Mouse (Mus musculus): ENCODE data around the gene Leng1. TPM values are rescaled to one million over a fixed set of nuclear protein-coding genes. Genes with fewer than 3 reads are reported as not detected.
A peak's percentile ranks its signal among the peaks of the same experiment; 100 is the strongest.
"Not testable (repeated sequence)": the region's sequence is repeated elsewhere in the genome, so short reads cannot be mapped to it uniquely, and the experiment has no call there.

The Leng1 gene
- polyA plus RNA-seq, 1 experiment from 2014 or later: 16.5 TPM

- H3K4me2 ChIP-seq (ENCODE audit: low read depth, low read length): peak overlapping the region; percentile 83
- H3K9ac ChIP-seq (replicated peaks; ENCODE audit: low read length): peak overlapping the region; percentile 70
- H3K9me3 ChIP-seq (replicated peaks; ENCODE audit: control insufficient read depth, low read length): no peaks in the 10 kb centered on the region
- WGBS: 62% methylated on average over 11 of the region's 11 CpGs
- no peaks in the 10 kb centered on the region for H3K27me3 ChIP-seq (ENCODE audit: control insufficient read depth, insufficient read depth, low read length)
- peaks cover 4% of the 10 kb centered on the region; the same call in 1 of the 2 replicates for H3K4me1 ChIP-seq (ENCODE audit: control insufficient read depth, insufficient read depth, low read length)
- peaks cover 4% of the 10 kb centered on the region; the same call in 1 of the 2 replicates for H3K36me3 ChIP-seq (replicated peaks; ENCODE audit: control insufficient read depth, insufficient read depth, low read depth, low read length)
- ATAC-seq (replicated peaks; ENCODE audit: insufficient number of reproducible peaks, low FRiP score, low TSS enrichment, low read depth) (no peak), DNase-seq (ENCODE audit: low spot score) (no peak)
- H3K4me3 ChIP-seq (ENCODE audit: low read depth, low read length): peak overlapping the region; percentile 62
- no peak overlapping the region; the same call in 1 of the 2 replicates for H3K27ac ChIP-seq (replicated peaks; ENCODE audit: low read depth, low read length)
Measured at GRCm38 (mm10) chr7:3706343-3706934, 40.8 kb upstream of the Leng1 start.

DNA sequence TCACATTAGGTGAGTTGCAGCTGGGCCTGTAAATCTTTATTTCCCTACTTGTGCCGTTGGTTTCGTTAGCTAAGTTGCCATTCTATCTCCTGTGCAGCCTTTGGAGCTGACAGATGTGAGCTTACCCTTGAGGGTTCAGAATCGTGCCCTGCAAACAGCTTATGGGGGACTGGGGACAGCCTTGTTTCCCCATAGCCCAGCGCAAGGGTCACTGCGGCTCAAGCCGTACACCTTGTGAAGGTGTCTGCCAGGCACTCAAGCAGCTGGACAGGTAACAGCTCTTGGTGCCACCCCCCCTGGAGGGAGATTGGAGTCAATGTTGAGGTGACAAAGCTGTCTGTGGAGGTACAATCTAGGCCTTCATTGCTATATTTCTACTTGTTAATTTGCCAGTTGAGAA, 40.3 kb upstream of the Leng1 start:
- WGBS: 34% methylated on average over 6 of the region's 6 CpGs

DNA sequence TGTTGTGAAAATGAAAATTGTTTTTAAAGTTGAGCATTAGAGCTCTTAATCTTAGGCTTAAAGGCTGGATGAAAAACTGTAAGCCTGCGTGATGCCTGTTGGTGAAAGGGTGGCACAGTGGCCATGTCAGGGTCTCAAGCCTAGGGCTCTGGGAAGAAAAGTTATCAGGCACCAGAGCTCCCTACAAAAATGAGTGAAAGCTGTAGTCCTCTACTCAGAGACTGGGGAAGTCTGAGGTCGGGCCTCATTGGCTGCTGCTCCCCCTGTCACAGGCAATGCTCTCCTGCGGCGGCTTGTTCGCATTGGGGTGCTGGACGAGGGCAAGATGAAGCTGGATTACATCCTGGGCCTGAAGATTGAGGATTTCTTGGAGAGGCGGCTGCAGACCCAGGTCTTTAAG, 39.8 kb upstream of the Leng1 start:
- not testable (repeated sequence) for H3K27me3 ChIP-seq (ENCODE audit: control insufficient read depth, insufficient read depth, low read length); H3K27ac ChIP-seq (replicated peaks; ENCODE audit: low read depth, low read length); H3K4me1 ChIP-seq (ENCODE audit: control insufficient read depth, insufficient read depth, low read length); H3K9me3 ChIP-seq (replicated peaks; ENCODE audit: control insufficient read depth, low read length); DNase-seq (ENCODE audit: low spot score); ATAC-seq (replicated peaks; ENCODE audit: insufficient number of reproducible peaks, low FRiP score, low TSS enrichment, low read depth); H3K36me3 ChIP-seq (replicated peaks; ENCODE audit: control insufficient read depth, insufficient read depth, low read depth, low read length)
- WGBS: 5% methylated on average over 6 of the region's 7 CpGs
- Histone ChIP-seq H3K4me3 (ENCODE audit: low read depth, low read length) (peak overlapping the region; percentile 62), H3K9ac (replicated peaks; ENCODE audit: low read length) (peak overlapping the region; percentile 70), H3K4me2 (ENCODE audit: low read depth, low read length) (peak overlapping the region; percentile 83)

More for the DNA sequence above, 40.3 kb upstream of the Leng1 start:
- Histone ChIP-seq H3K27ac (replicated peaks; ENCODE audit: low read depth, low read length) (peak overlapping the region; percentile 35; the same call in 1 of the 2 replicates), H3K9me3 (replicated peaks; ENCODE audit: control insufficient read depth, low read length) (no peaks in the 10 kb centered on the region), H3K4me1 (ENCODE audit: control insufficient read depth, insufficient read depth, low read length) (peaks cover 4% of the 10 kb centered on the region; the same call in 1 of the 2 replicates), H3K4me2 (ENCODE audit: low read depth, low read length) (peak overlapping the region; percentile 83), H3K9ac (replicated peaks; ENCODE audit: low read length) (peak overlapping the region; percentile 70), H3K36me3 (replicated peaks; ENCODE audit: control insufficient read depth, insufficient read depth, low read depth, low read length) (peaks cover 4% of the 10 kb centered on the region; the same call in 1 of the 2 replicates), H3K27me3 (ENCODE audit: control insufficient read depth, insufficient read depth, low read length) (no peaks in the 10 kb centered on the region), H3K4me3 (ENCODE audit: low read depth, low read length) (peak overlapping the region; percentile 62)
- no peak for ATAC-seq (replicated peaks; ENCODE audit: insufficient number of reproducible peaks, low FRiP score, low TSS enrichment, low read depth)
- no peak for DNase-seq (ENCODE audit: low spot score)

- peaks cover 4% of the 10 kb centered on the region for H3K36me3 ChIP-seq (replicated peaks; ENCODE audit: control insufficient read depth, insufficient read depth, low read depth, low read length)
- H3K4me2 ChIP-seq (ENCODE audit: low read depth, low read length): peak overlapping the region; percentile 83
- H3K27me3 ChIP-seq (ENCODE audit: control insufficient read depth, insufficient read depth, low read length): no peaks in the 10 kb centered on the region
- peak overlapping the region; percentile 70 for H3K9ac ChIP-seq (replicated peaks; ENCODE audit: low read length)
- ATAC-seq (replicated peaks; ENCODE audit: insufficient number of reproducible peaks, low FRiP score, low TSS enrichment, low read depth) (peak; percentile 31; the same call in 1 of the 2 replicates), DNase-seq (ENCODE audit: low spot score) (no peak)
- H3K4me1 ChIP-seq (ENCODE audit: control insufficient read depth, insufficient read depth, low read length): peaks cover 4% of the 10 kb centered on the region; the same call in 1 of the 2 replicates
- no peaks in the 10 kb centered on the region for H3K9me3 ChIP-seq (replicated peaks; ENCODE audit: control insufficient read depth, low read length)
- peak overlapping the region; percentile 53 for H3K27ac ChIP-seq (replicated peaks; ENCODE audit: low read depth, low read length)
- H3K4me3 ChIP-seq (ENCODE audit: low read depth, low read length): peak overlapping the region; percentile 62
- WGBS: 1% methylated on average over 20 of the region's 20 CpGs
Measured at GRCm38 (mm10) chr7:3704475-3704874, 38.8 kb upstream of the Leng1 start.

GRCm38 (mm10) chr7:3703879-3704441, 38.3 kb upstream of the Leng1 start, which contains the start of gene Rps9:
Rps9 (plus strand) TSS chr7:3703993.
- Histone ChIP-seq H3K27ac (replicated peaks; ENCODE audit: low read depth, low read length) (peak within 1 kb of the TSS; percentile 53), H3K9ac (replicated peaks; ENCODE audit: low read length) (peak within 1 kb of the TSS; percentile 70), H3K4me1 (ENCODE audit: control insufficient read depth, insufficient read depth, low read length) (peaks cover 4% of the 10 kb centered on the region; the same call in 1 of the 2 replicates), H3K4me3 (ENCODE audit: low read depth, low read length) (peak within 1 kb of the TSS; percentile 62), H3K4me2 (ENCODE audit: low read depth, low read length) (peak within 1 kb of the TSS; percentile 83), H3K27me3 (ENCODE audit: control insufficient read depth, insufficient read depth, low read length) (no peaks in the 10 kb centered on the region), H3K9me3 (replicated peaks; ENCODE audit: control insufficient read depth, low read length) (no peaks in the 10 kb centered on the region), H3K36me3 (replicated peaks; ENCODE audit: control insufficient read depth, insufficient read depth, low read depth, low read length) (peaks cover 4% of the 10 kb centered on the region)
- ATAC-seq (replicated peaks; ENCODE audit: insufficient number of reproducible peaks, low FRiP score, low TSS enrichment, low read depth) (peak; percentile 87), DNase-seq (ENCODE audit: low spot score) (peak; percentile 98)
- under 1% methylated on average over 42 of the region's 42 CpGs for WGBS

DNA sequence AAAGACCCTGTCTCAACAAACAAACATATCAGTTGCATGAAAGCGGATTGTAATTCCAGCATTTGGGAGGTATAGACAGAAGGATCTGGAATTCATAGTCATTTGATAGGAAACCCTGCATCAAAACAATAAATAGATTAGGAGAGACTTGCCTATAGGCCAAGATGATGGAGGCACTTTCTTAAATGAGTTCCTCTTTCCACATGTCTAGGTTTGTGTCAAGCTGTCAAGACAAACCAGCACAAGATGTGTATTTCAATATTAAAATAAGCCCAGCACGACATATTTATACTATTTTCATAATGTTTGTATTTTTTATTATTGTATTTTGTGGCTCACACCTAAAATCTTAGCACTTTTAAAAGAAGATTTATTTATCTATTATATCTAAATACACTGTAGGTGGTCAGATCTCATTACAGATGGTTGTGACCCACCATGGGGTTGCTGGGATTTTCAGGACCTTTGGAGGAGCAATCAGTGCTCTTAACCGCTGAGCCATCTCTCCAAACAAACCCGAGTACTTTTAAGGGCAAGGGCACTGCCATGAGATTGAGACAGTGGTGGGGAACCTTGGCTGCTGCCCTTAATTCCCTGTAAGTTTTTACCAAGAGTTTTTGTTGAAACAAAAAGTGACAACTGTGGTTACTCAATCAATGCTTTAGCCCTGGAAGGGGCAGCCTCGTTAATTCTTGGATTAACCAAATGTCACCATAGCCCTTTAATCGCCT, 37.7 kb upstream of the Leng1 start:
- no peaks in the 10 kb centered on the region for H3K9me3 ChIP-seq (replicated peaks; ENCODE audit: control insufficient read depth, low read length)
- peak overlapping the region; percentile 37 for H3K4me2 ChIP-seq (ENCODE audit: low read depth, low read length)
- peak overlapping the region; percentile 70 for H3K9ac ChIP-seq (replicated peaks; ENCODE audit: low read length)
- peak overlapping the region; percentile 62 for H3K4me3 ChIP-seq (ENCODE audit: low read depth, low read length)
- 19% methylated on average over 6 of the region's 6 CpGs for WGBS
- peaks cover 4% of the 10 kb centered on the region; the same call in 1 of the 2 replicates for H3K4me1 ChIP-seq (ENCODE audit: control insufficient read depth, insufficient read depth, low read length)
- DNase-seq (ENCODE audit: low spot score): no peak
- H3K27me3 ChIP-seq (ENCODE audit: control insufficient read depth, insufficient read depth, low read length): no peaks in the 10 kb centered on the region
- H3K27ac ChIP-seq (replicated peaks; ENCODE audit: low read depth, low read length): 0 out of 2 replicates have a peak overlapping the region, but pooled peaks have one; percentile 53
- ATAC-seq (replicated peaks; ENCODE audit: insufficient number of reproducible peaks, low FRiP score, low TSS enrichment, low read depth): peak; percentile 45
- peaks cover 4% of the 10 kb centered on the region for H3K36me3 ChIP-seq (replicated peaks; ENCODE audit: control insufficient read depth, insufficient read depth, low read depth, low read length)

DNA sequence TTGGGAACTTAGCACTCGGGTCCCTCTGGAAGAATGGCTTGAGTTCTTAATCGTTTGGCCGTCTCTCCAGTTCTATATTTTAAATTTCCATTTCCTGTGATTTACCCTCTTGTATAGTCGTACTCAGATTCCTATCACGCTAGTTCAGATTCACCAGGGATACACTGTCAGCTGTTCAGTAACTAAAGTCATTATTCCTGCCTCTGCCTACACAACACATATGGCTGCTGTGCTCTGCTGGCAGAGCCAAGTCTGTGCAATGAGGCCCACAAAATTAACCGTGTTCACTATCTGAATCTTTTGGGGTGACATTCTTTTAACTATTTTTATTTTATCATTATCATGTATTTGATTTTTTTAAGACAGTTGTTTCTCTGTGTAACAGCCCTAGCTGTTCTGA, 32.8 kb upstream of the Leng1 start:
- no peak overlapping the region for H3K27ac ChIP-seq (replicated peaks; ENCODE audit: low read depth, low read length)
- H3K9me3 ChIP-seq (replicated peaks; ENCODE audit: control insufficient read depth, low read length): no peaks in the 10 kb centered on the region
- DNase-seq (ENCODE audit: low spot score): no peak
- 95% methylated on average over 6 of the region's 6 CpGs for WGBS
- H3K4me3 ChIP-seq (ENCODE audit: low read depth, low read length): no peak overlapping the region
- no peak overlapping the region for H3K4me2 ChIP-seq (ENCODE audit: low read depth, low read length)
- H3K36me3 ChIP-seq (replicated peaks; ENCODE audit: control insufficient read depth, insufficient read depth, low read depth, low read length): no peaks in the 10 kb centered on the region; the same call in none of the 2 replicates
- no peaks in the 10 kb centered on the region for H3K4me1 ChIP-seq (ENCODE audit: control insufficient read depth, insufficient read depth, low read length)
- H3K27me3 ChIP-seq (ENCODE audit: control insufficient read depth, insufficient read depth, low read length): no peaks in the 10 kb centered on the region
- no peak for ATAC-seq (replicated peaks; ENCODE audit: insufficient number of reproducible peaks, low FRiP score, low TSS enrichment, low read depth)
- no peak overlapping the region for H3K9ac ChIP-seq (replicated peaks; ENCODE audit: low read length)
